Mouse (Mus musculus) thymus, postnatal 25 days (tissue): ENCODE data around the gene Tmem135.
"Not testable (repeated sequence)": the region's sequence is repeated elsewhere in the genome, so short reads cannot be mapped to it uniquely, and the experiment has no call there.

Source experiments
- DNase-seq: peaks from one replicate; pipeline ENCODE4 v3.0.0; 2022

Gene Tmem135

GRCm38 (mm10) chr7:89380935-89381705, 22.9 kb downstream of the Tmem135 start:
- DNase-seq = no peak

DNA sequence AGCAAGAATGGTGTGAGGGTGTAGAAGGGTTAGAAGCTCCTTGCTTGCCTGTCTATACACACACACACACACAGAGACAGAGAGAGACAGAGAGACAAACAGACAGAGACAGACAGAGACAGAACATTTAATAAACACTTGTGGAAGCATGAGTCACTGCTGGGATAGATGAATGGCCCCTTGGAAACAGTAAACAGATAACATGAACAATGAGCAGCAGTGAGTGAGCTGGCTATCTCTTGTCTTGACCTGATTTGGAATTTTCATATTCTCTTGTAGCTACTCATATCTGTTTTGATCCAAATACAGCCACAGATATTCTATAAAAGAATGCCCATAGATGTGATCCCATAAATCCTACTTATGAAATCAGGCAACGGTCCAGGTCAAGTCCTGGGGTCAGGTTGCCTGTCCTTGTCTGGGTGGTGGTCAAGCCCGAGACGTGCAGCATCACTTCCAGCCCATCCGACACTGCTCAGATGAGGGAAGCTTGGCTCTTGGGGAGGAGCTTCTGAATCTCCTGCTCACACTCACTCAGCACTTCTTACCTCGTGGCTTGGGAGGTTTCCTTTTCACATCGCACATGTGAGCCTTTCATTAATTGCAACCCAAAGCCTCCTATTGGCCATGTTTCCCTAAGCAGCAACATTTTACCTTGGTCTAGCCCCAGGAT, 32.3 kb downstream of the Tmem135 start:
- DNase-seq = no peak

DNA sequence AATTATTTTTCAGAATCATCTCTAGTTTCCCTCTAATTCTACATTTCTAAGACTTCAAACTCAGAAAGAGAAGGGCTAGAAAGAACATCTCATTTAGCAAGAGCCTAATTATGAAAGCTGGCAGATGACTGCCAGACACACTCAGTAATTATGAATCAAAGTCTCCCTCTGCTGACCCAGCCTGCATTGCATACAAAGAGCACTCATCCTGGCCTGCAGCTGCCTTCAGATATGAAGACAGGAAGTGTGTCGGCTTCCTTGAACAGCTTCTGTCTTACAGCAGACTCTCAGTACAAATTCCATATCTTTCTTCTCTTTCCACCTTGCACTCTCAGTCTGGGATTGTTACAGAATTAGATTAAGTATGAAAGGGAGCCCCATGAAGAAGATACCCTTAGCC, 33.1 kb downstream of the Tmem135 start:
- peak; percentile 2 for DNase-seq

GRCm38 (mm10) chr7:89370086-89370485, 33.9 kb downstream of the Tmem135 start:
- DNase-seq = no peak

GRCm38 (mm10) chr7:89367643-89368042, 36.4 kb downstream of the Tmem135 start:
- DNase-seq = no peak

DNA sequence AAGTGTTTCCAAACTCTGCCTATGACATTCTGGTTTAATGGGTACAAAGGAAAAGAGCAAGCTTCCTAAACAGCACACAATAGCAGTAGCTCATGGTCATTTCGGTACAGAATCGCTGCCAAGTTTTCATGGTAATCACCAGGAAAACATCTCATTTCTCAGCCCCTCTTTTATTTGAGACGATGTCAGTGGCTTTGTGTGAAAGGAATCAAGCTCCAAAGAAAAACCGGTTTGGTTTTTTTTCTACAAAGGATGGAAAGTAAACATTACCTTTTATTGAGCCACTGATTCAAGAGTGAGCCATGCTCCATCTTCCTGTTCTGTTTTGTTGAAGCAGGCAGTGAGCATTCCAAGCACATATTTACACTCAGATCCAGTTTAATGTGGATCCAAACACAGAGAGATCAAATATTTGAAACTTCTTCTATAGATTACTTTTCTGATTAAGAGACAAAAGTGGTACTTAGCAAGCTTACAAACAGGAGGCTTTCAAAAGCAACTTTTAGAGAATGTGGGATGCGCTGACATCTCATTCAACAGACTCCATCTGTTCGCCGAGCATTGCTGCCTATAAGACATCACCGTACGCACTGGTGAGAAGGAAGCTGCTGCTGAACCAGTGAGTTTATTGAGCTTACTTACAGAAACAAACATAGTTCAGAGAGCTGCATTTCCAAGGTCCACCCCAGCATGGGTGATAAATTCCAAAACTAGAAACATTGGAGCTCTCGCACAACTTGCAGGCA, 38.7 kb downstream of the Tmem135 start:
- no peak for DNase-seq

DNA sequence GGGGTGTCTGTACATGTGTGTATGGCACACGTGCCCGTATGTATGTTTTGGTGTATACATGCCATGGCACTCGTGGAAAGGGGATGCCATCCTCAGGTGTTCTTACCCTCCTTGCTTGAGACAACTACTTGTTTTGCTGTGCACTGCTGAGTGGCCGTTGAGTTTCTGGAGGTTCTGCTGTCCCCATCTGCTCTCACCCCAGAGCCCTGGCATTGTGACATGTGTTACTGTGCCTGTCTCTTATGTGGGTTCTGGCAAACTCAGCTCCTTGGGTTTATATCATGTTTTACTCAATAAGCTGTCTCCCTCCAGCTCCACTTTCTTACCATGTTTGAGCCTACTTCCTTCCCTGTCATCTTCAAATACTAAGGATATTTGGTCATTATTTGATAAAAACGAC, 40.0 kb downstream of the Tmem135 start:
- DNase-seq = no peak

DNA sequence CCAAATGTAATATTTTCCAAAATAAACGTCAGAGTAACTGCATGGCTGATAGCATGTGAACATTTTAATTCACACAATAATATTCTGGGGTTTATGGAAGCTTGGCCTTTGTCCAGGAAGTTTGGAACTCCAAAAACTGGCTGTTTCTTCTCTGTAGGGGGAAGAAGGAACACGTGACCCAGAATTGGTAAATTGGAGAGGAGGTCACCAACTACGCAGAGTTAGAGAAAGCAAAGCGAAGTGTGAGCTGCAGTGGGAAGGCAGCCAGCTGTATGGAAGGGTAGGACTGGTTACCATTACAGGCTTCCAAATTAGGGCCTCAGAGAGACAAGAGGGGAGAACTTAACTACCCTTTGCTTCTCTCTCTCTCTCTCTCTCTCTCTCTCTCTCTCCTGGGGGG, 47.7 kb downstream of the Tmem135 start:
- no peak for DNase-seq

- no peak for DNase-seq
Measured at GRCm38 (mm10) chr7:89355519-89356255, 48.3 kb downstream of the Tmem135 start.

- no peak for DNase-seq
Measured at GRCm38 (mm10) chr7:89342021-89342420, 62.0 kb downstream of the Tmem135 start.

- no peak for DNase-seq
Measured at GRCm38 (mm10) chr7:89339808-89340207, 64.2 kb downstream of the Tmem135 start.

DNA sequence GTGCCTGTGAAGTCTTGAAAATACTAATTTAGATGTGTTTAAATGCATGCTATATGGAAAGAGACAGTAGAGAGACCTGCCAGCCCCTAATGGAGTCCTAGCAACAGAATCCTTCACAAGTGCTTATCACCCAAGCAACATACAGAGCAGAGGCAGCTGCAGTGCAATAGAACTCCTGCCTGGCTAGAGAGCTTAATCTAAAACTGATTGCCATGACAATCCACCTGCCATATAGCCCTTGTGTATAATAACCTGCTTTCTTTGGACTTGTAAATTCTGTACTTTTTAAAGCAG, 64.9 kb downstream of the Tmem135 start:
- DNase-seq = no peak

DNA sequence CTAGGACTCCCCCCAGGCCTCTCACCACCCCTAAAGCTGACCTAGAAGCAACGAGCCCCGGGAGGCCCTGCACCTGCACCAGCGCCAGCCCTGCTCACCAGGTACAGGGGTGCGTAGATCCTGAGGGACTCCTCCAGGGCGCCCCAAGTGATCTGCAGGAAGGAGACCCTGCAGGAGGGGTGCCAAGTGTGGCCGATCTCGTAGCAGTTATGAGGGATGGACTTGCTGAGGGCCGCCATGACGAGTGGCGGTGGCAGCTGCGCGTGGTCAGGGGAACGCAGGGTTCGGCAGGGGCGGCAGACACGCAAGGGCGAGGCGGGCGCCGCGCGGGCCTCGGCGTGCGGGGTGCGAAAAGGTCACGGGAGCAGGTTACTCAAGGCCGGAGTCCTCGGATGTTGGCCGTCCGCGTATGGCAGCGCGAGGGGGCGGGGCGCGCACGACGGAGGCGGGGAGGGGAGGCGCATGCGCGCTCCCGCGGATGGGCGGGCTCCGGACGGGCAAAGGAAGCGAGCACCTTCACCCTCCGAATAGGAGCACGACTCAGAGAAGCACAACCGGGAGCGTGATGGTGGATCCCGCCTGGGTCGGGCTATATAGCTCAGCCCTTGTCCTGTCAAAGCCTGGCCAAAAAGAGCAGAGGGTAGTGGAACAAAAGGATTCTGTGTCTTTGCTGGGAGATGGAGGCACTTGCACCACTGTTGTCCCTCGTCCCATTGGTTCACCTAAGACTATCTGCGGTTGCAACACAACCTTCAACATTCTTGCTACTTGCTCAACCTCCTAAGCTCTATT, 65.5 kb downstream of the Tmem135 start:
- DNase-seq = peak; percentile 94

- no peak for DNase-seq
Measured at GRCm38 (mm10) chr7:89337711-89338349, 66.2 kb downstream of the Tmem135 start.

DNA sequence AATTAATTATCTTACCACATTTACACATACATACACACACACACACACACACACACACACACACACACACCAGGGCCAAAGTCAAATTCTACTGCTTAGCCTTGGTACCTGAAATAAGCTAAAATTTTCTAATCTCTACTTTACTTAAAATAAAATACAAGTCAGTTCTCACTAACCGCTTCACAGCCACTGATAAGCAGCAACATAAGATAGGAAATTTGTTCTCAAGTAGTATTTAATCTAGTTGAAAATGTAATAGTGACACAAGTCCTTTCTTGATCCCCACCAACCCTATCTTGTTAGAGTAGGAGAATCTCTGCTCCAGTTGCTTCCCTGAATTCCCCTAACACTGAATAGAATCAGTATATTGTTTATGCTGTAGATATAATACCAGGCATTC, 67.6 kb downstream of the Tmem135 start:
- no peak for DNase-seq

GRCm38 (mm10) chr7:89335316-89335715, 68.7 kb downstream of the Tmem135 start:
- no peak for DNase-seq

- no peak for DNase-seq
Measured at GRCm38 (mm10) chr7:89329896-89330295, 74.1 kb downstream of the Tmem135 start.

DNA sequence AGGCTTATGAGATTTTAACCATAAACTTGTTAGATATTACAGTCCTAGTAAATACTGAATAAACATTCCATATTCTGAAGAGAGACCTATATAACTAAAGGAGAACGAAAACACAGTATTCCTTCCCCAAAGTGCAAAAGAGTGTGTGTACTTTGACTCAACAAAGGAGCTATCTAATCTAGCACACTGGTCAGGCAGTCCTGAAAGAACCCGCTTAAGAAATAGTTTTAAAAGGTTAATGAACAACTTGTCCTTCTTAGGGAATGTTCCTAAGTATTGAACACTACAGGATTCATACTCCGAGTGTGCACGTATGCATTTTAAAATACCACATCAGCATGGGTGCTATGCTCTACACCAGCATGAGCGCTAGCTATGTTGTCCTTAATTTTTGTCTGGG, 76.3 kb downstream of the Tmem135 start:
- no peak for DNase-seq

- no peak for DNase-seq
Measured at GRCm38 (mm10) chr7:89326761-89327160, 77.3 kb downstream of the Tmem135 start.

DNA sequence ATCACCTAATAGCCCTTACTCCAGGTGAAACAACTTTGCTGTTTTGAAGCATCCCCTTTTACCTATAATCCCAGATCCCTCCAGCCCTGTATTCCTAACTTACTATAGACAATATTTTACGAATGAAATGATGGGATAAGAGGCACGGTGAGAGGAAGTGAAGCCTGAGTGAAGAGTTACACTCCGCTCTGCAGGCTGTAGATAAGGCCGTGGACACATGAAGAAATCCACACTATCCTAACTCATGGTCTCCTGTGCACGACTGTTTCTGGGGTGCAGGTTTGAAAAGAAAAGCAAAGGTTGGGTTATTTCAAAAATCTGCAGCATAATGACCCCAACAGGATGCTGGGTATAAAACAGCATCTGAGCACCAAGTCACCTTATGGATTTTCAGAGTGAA, 77.8 kb downstream of the Tmem135 start:
- DNase-seq = no peak

DNA sequence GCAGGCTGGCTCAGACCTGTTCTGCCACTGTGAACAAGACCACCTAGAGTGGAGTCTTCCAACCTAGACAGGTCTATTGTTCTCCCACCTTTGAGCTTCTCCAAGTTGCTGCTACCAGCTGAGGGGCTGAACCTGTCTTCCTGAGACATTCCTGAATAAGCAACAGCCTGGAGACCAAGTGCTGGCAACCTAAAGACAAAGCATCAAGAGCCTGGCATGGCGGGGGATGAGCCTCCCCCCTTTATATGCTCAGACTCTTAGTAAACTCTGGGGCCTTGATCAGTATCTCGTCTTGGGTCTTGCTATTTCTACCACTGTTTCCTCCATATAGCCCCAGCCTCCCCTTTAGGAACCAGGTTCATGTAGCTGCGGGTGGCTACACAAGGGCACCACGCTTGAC, 81.3 kb downstream of the Tmem135 start:
- not testable (repeated sequence) for DNase-seq

- DNase-seq = no peak
Measured at GRCm38 (mm10) chr7:89319351-89319750, 84.7 kb downstream of the Tmem135 start.
